Mouse (Mus musculus) kidney, postnatal 4 days (tissue): ENCODE results near the gene Il1rn.

ENCODE experiments used
- DNase-seq, 2 experiments: peaks; one replicate each; pipeline ENCODE4 v3.0.0; 2021; ENCODE audit warnings: mixed read lengths in 2 of 2

The Il1rn gene

DNA sequence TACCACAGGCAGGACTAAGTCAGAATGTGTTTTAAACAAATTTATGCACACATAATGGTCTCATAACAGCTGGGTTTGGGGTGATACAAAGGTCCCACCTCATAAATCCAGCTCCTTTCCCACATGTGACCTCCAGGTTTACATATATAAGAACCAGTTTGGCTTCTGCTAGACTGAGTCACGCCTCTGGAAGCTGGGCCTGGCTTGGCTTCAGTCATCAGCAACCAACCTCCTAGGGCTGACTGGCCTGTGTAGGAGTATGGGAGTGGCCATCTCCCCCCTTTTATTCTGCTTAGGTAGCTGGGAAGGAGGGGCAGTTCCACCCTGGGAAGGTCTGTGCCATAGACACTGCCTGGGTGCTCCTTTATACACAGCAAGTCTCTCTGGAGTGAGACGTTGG, at the start of gene Il1rn:
TSS of gene Il1rn (plus strand) at position 309 of the 400 bp plus-strand sequence.
- peak in 1 of 2 experiments; percentile 6 for DNase-seq

DNA sequence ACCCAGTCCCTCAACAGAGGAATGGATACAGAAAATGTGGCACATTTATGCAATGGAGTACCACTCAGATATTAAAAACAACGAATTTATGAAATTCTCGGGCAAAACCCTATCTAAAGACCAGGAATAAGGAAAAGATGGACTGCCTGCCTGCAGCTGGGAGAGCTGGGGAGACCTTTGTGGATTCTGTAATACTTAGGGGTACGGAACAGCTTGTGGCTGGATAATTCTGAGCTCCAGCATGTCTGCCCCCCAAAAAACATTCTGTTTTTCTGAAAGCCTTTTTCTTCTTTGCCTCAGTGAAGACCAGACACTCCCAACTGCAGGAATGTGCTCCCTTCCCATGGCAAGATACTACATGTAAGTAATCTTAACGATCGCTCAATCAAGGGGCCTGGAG, 45.8 kb upstream of the Il1rn start, which contains the start of gene Il1f10:
TSS of gene Il1f10 (plus strand) at position 301 of the 400 bp plus-strand sequence.
- DNase-seq: no peak

DNA sequence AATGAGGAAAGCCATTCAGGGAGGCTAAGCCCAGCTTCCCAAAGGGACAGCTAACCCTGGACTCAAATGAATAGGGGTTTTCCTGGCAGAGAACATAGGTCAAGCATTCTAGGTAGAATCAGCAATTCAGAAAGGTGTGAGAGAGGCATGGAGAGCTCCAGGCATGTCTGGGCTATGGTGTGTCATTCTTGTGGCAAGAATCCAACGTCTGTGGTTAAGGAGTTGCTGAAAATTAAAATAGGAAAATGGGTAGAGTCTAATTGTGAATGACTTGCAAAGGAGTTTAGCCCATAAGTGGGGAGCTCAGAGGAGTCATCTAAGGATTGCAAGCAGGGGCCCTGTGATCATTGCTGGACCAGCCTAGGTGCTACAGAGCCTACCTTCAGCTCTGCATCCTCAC, 42.0 kb upstream of the Il1rn start:
- no peak for DNase-seq

DNA sequence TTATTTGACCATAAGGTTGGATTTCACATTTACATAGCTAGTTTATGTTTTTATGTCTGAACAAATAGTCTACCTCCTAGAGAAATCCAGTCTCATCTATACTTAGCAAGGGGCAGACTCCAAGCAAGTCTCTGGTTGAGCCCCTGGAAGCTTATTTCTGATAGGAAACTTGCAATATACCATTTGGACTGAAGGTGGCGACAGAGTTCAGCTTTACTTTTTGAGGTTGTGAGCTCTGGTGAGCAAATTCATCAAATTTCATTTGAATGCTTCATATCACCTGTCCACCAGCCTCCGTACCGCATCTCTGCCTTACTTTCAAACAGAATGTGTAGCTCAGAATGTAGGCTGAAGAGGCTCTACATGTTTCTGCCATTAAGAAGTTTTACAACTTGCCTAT, 39.8 kb upstream of the Il1rn start:
- DNase-seq: peak; percentile 26 to 34

DNA sequence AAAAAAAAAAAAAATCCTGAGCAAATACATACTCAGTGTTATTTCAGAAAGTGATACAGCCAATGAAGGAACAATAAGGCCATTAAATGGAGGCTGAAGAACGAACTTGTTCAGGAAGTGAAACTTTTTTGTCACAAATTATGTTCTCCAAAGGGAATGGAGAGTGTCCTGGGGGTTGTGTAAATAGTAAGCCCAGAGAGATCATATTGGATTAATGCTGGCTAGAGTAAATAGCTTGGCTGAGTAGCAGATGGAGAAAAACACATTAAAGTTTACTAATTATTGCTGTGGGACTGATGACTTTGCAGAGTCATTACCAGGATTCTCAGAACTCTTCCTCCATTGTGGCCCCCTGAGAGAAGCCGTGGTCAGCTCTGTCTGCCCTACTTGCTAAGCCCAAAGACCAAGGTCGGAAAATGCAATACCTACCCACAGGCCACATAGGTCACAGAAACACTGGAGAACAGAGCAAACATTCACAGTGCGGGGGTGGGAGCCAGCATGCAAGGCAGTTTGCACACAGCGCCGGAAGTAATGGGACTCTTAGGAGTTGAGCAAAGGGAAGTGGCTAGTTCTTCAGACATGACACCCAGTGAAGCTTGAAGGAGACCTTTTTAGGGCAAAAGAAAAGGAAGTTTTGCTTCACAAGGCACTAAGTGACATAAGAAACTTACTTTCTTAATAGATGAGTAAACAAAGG, 25.2 kb upstream of the Il1rn start:
- DNase-seq: peak; percentile 2 to 6

DNA sequence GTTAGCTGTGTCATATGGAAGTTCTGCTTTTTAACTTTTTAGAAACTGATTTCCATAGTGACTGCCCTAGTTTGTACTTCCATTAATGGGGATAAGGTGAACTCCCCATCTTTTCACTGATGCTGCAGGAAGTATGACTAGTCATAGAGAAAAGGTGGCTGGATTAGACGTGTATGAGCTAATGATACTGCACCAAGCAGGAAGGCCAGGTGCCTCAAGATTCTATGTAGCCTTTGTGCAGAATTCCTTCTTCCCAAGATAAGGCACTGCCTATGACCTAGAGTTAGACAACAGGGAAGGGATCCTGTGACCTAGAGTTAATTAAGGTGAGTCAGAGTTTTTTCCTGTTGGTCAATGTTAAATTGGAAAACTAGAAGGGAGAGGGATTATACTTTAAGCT, 19.7 kb upstream of the Il1rn start:
- DNase-seq: no peak

DNA sequence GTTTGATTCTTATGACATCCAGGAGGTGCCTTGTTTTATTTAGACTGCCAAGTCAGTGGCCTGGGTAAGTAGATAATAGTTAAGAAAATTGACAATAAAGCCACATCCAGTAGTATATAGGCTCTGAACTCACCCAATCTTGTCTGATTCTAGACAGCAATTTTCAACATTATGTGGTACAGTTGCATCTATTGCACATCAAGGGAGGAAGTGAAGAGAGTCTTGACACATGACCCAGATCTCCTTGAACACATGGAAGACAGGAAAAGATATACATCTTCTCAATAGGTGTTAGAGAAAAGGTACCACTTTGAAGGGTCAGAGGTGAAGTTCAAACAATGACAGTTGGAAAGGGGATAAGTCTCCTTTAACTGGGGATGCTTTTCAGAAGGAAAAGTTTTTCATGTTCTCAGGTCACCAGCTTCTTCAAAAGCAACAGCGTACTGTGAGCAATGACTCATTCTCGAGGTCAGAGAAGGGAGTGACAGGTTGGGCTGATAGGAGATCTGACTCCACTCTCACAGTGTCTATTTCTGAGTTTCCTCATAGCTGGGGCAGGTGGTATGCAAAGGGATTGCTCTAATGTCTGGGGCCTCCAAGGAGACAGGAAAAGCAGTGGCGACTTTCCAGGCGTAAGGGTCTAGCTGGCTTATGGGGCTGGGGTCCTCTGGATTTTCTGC, 18.6 kb upstream of the Il1rn start:
- no peak for DNase-seq

DNA sequence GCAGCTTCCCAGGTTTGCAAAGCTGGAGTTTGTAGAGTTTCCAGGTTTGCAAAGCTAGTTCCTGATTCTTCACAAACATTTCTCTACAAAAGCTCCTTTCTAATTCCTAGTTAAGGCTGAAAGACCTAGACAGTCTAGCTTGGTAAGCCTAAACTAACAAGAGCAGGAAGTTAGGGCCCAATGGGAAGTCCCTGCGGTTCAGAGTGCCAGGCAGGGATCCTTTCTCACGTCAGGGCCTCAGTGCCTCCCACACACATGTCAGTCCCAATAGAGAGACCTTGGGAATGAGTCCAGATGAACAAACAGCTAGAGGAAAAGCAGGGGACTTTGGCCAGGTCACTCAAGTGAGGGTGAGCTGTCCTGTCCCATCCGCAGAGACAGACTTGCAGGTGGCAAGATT, 1.3 kb upstream of the Il1rn start:
- peak; percentile 6 to 17 for DNase-seq

DNA sequence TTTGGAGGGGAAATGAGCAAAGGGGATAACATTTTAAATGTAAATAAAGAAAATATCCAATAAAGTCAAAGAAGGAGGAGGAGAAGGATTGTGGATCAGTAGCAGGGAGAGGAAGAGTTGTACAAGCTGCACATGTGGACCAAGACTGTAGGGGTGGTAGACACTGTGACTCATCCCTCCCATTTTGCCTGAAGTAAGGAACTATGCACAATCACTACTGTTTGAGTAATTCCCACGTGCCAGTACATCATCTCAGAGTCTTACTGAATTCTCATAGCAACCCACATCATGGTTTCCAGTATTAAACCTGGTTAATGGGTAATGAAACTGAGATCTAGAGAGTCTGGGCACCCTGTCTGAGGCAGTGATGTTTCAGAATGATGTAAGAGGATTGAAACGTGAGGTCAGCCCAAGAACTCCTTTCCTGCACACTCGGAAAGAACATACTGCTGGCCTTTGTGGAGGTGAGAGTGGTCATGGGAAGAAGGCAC, 4.8 kb downstream of the Il1rn start:
- DNase-seq: no peak

DNA sequence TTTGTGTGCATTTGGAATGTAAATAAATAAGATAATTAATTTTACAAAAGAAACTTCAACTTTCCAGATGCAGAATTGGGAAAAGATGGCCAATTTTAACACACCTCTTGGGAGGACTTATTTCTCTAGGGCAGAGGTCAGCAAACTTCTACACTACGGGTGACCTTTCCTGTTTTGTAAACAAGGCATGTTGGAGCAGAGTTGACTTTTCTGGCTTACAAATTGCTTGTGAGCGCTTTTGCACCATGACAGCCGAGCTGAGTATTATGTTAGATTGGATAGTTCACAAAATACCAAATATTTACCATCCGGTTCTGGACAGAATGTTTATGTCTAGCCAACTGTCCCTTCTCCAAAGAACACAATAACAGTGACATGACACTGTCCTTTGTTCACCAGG, 8.0 kb downstream of the Il1rn start:
- no peak for DNase-seq

DNA sequence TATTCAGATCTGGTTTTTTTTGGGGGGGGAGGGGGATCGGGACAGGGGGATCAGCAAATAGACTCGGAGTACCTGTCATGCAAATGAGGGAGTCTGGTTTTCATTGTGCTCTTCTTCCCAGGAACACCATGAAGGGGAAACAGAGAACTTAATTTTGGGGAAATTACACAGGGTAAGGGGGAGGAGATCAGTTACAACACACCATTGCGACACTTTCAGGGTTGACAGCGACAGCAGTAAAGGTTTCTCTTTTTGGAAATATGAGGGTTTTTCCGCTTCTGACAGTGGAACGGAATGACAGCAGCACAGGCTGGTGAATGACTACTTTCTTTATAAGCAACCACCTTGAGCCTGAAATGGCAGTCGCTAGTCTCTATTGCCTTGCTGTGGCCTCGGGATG, 8.4 kb downstream of the Il1rn start:
- DNase-seq: no peak

DNA sequence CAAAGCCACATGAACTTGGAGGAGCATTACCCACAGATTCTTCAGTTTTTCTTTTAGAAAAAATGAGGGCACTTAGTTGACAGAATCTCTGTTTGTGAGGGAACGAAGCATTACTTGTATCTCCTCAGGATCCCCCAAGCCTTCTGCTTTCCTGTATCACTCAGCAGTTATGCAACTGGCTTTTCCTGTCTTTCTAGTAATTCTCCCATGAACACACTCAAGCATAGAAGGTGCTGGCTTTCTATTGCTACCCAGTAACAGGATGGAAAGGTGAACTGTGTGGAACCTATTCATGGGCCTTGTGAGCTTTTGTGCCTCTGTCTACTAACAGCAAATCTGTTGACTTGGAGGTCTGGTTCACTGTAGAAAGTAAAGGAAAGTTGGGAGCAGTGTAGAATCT, 11.3 kb downstream of the Il1rn start:
- no peak for DNase-seq

DNA sequence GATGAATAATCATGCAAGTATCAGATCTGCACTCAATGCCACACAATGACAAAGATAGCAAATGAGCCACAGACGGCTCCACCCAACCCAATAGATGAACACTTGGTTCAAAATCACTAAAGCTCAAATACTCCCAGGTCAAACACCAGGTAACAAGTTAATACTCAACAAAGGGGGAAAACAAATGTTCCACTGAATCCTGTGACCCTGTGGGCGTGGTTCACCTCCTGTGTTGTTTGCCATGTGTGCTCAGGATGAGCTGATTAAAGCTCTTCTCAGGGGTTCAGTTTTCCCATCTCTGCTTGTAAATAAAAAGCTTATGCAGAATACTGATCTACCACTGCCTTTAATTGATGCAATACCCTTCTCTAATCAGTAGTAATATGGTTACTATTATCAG, 14.5 kb downstream of the Il1rn start:
- no peak for DNase-seq

DNA sequence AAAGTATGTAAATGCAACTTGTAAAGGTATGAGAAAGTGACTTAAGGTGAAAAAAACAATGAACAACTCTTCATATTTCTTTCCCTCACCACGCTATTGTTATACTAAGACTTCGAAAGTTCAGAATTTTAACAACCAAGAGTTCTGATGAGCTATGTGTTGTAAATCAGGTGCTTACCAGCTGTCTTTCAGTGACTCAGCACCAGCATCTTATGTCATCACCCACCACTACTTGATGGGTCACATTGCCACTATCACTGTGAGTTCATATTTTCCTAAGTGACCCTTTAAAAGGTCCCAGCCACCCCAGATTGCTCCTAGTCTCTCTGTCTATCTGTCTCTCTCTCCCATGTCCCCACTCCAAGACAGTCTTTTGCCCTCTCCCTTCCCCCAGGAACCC, 16.4 kb downstream of the Il1rn start:
- no peak for DNase-seq

DNA sequence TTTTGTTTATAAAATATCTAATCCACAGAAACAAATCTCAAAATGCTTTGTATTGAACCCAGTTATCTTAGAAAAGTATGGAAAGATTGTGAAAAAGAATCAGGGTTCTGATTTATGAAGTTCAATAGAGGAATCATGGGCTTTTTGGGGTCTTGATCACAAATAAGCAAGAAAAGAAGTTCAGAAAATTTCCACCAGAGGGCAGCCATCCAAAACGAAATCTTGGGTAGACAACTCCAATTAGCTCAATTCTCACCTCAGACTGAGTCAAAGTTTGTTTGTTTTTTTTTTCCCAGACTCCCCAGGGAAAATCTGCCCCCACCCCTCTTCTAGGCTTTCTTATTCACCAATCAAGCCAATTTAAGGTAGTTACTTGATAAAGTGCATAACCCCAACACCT, 21.0 kb downstream of the Il1rn start:
- DNase-seq: peak; percentile 17

DNA sequence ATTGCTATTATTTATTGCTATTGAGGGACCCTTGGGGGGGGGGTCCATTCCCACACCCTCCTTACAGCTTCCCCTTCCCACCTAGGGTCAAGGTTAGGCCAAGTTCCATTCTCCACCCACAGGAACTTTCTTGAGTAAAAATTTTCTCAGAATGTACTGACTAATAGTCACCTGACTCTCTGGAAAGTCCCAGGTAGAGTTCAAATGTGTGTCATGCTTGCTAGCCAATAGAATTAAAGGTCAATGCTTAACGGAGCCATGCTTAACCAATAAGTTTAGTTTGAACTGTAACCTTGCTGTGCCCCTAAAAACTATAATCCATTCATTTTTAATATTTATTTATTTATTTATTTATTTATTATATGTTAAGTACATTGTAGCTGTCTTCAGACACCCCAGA, 22.7 kb downstream of the Il1rn start:
- no peak for DNase-seq

DNA sequence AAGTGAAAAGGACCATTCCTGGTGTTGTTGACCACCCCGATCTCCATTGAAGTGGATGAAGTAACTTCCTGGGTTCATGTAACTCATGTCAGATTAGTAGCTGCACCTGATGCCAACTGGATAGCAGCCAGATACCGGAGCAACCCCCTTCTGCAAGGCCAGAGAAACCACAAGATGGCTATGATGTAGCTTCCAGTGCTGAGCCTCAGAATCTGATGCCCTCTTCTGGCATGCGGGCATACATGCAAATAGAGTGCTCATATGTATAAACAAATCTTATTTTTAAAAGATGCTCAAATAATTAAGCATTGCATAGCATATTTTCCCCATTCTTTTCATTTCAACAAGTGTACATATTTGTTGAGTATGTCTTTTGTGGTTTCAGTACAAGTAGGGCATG, 27.2 kb downstream of the Il1rn start:
- DNase-seq: no peak

DNA sequence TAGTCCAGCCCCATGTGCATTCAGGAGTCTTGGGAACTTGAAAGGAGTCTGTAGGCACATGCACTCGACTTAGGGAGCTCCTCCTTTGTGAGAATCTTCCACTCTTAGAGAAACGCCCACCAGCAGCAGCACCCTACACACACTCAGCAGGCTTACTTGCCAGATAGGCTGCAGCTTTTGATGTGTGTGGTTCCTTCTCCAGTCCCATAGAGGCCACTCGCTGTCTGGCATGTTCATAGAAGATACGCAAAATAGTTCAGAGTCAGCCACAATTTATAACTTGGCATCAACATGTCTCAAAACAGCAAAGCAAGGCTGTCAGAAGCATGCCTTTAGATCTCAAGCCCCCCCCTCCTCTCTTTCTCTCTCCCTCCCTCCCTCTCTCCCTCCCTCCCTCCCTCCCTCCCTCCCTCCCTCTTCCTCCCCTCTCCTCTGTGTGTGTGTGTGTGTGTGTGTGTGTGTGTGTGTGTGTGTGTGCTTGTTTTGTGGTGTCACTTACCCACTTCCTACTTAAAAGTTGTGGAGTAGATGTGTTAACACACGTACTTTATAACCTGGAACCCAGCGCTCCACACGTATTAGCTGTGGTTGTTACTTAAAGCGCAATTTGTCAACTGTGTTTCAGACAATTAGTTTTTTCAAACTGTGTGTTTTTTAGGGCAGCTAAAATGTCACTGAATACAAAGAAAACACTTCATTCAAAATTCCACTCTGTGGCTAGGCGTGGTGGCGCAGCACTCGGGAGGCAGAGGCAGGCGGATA, 29.7 kb downstream of the Il1rn start:
- DNase-seq: no peak

DNA sequence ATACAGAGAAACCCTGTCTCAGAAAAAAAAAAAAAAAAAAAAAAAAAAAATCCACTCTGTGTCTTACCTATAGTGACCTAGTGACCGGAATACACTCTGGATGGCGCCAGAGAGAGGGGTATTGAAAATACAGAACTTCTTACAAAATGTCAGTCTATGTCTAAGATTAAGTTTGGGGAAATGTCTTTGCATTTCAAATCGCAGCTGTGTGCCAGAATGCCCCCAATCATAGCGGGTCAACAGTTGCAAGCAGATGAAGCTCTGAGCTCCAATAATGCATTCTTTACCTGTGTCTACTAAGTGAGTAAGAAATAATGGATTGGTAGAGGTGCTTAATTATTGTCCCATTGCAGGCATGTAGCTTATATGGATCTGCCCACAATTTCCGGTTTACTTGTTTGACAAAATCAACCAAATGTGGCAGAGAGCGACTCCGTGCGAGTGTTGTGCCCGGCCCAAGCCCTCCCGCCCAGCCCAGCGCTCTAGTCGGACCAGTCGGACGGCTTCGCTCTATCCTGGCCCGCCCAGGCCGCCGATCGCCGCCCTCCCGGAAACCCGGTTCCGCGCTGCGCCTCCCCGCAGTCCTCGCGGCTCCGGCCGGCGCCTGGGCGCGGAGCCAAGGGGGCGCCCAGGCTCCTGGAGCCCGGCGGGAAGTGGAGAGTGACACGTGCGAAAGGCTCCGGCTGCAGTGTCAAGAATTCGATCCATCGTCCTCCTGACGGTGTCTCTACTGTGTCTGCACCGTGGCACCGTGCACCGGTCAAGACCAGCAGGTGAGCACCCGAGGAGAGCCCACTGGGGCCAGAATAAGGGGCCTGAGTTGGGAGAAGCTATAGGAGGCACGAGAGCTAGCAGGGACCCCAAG, 30.6 kb downstream of the Il1rn start, which contains the start of gene Psd4:
TSS of gene Psd4 (plus strand) at position 551 of the 865 bp plus-strand sequence.
- peak; percentile 84 to 90 for DNase-seq

DNA sequence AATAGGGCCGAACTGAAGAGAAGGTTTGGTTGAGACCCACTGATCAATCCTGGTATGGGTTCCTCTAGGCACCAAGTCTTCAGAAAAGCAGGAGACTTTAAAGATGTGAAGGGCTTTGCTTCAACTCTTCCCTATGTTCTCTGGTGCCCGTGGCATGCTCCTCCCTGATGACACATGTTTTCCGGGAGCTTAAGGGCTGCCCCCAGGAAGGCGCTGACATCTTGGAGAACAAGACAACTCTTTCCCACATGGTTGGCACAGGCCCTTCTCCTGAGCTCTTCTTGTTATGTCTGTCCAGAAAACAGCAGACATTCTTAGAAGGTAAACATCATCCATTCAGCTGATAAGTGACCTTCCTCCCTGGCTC, 31.2 kb downstream of the Il1rn start:
- DNase-seq: no peak

DNA sequence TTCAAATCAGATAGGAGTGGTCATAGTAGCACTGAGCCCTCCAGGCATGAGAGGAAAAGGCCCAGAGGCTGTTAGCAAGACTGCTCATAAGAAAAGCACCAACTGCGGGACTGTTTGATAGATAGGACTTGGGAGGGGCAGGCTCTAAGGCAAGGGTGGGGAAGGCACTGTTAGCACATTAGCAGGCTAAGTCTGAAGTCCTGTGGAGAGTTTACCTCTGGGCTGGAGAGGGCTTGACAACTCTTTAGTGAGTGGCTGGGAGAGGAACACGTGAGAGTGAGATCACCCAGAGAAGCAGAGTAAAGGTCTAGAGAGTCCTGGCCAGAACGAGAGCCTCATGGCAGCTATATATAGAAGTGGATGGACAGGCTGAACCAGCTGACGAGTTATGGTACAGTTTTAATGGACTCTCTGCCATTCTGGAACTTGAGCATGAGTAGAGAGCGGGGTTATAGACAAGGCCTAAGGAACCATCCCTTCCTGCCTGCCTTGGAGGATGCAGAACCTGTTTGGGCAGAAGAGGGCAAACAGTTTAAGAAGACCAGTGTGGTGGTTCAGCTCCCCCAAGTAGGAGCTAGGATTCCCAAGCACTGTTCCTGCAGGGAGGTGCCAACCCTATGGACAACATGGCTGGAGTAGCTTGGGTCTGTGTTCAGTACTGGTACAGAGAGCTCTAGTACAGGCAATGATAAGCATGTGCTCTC, 42.2 kb downstream of the Il1rn start:
- no peak for DNase-seq
